In genomic region chr17:81316655-81317054, GRCm38 (mm10) we compare ENCODE assay signal across 21 mouse cellular contexts.
A peak's percentile ranks its signal among the peaks of the same experiment; 100 is the strongest.
DNase-seq lines count a peak whose midpoint lies in the region; ATAC-seq and TF ChIP-seq lines count a peak whose summit lies in the region.
"Had no signal": no experiment of that assay in that cellular context is flagged by ENCODE, and none has a peak within 500 bp of the region (broad histone marks: within the 10 kb centered on the region; RNA-seq: fewer than 3 reads in every experiment).

No protein-coding gene starts in this region.

- H3K36me3 ChIP-seq in forebrain, embryonic 14.5 days (ENCODE audit: control insufficient read depth, insufficient read depth, low read length), result no peaks in the 10 kb centered on the region
- H3K36me3 ChIP-seq in forebrain, embryonic 10.5 days (replicated peaks), result no peaks in the 10 kb centered on the region
- no peaks in the 10 kb centered on the region for H3K36me3 ChIP-seq in midbrain, embryonic 15.5 days (replicated peaks)
- H3K36me3 ChIP-seq in midbrain, embryonic 11.5 days (ENCODE audit: control insufficient read depth, insufficient read depth, low read length), result no peaks in the 10 kb centered on the region
- no peaks in the 10 kb centered on the region for H3K36me3 ChIP-seq in lung, postnatal 0 days (ENCODE audit: insufficient read depth, low read length)
- H3K36me3 ChIP-seq: G1E; heart, embryonic 15.5 days had no signal

- H3K4me2 ChIP-seq in forebrain, embryonic 14.5 days (ENCODE audit: low read length), result no peak overlapping the region
- H3K4me2 ChIP-seq in midbrain, embryonic 15.5 days, result no peak overlapping the region
- H3K4me2 ChIP-seq in midbrain, embryonic 11.5 days, result no peak overlapping the region
- no peak overlapping the region for H3K4me2 ChIP-seq in lung, postnatal 0 days (replicated peaks; ENCODE audit: low read depth, low read length)
- H3K4me2 ChIP-seq: heart, embryonic 15.5 days had no signal

- WGBS in forebrain, embryonic 14.5 days, result 68% methylated on average over 5 of the region's 5 CpGs
- 84% methylated on average over 5 of the region's 5 CpGs for WGBS in forebrain, embryonic 10.5 days
- 64% methylated on average over 5 of the region's 5 CpGs for WGBS in midbrain, embryonic 15.5 days
- WGBS in midbrain, embryonic 11.5 days, result 88% methylated on average over 5 of the region's 5 CpGs
- 59% methylated on average over 5 of the region's 5 CpGs for WGBS in lung, postnatal 0 days

- no peaks in the 10 kb centered on the region for H3K27me3 ChIP-seq in forebrain, embryonic 14.5 days (replicated peaks; ENCODE audit: control insufficient read depth, insufficient read depth, low read length)
- no peaks in the 10 kb centered on the region for H3K27me3 ChIP-seq in forebrain, embryonic 10.5 days (ENCODE audit: poor library complexity, severe bottlenecking)
- no peaks in the 10 kb centered on the region for H3K27me3 ChIP-seq in midbrain, embryonic 15.5 days (replicated peaks)
- H3K27me3 ChIP-seq in midbrain, embryonic 11.5 days (ENCODE audit: control insufficient read depth, insufficient read depth, low read length), result no peaks in the 10 kb centered on the region
- H3K27me3 ChIP-seq in lung, postnatal 0 days (replicated peaks; ENCODE audit: insufficient read depth, low read length), result no peaks in the 10 kb centered on the region
- H3K27me3 ChIP-seq: heart, embryonic 15.5 days had no signal

- H3K27ac ChIP-seq in forebrain, embryonic 14.5 days (ENCODE audit: low read depth, low read length), result no peak overlapping the region
- H3K27ac ChIP-seq in forebrain, embryonic 10.5 days, result no peak overlapping the region
- no peak overlapping the region for H3K27ac ChIP-seq in midbrain, embryonic 15.5 days
- H3K27ac ChIP-seq in midbrain, embryonic 11.5 days (ENCODE audit: low read depth, low read length), result no peak overlapping the region
- H3K27ac ChIP-seq in lung, postnatal 0 days (ENCODE audit: low read length), result no peak overlapping the region
- H3K27ac ChIP-seq: heart, embryonic 15.5 days had no signal

- no peak overlapping the region for H3K9ac ChIP-seq in forebrain, embryonic 14.5 days (ENCODE audit: low read length)
- no peak overlapping the region for H3K9ac ChIP-seq in midbrain, embryonic 15.5 days
- H3K9ac ChIP-seq in midbrain, embryonic 11.5 days (ENCODE audit: low read length), result no peak overlapping the region
- no peak overlapping the region for H3K9ac ChIP-seq in lung, postnatal 0 days (replicated peaks; ENCODE audit: low read depth)
- H3K9ac ChIP-seq: heart, embryonic 15.5 days had no signal

- no peak overlapping the region for H3K4me3 ChIP-seq in forebrain, embryonic 14.5 days (ENCODE audit: low read depth, low read length)
- H3K4me3 ChIP-seq in forebrain, embryonic 10.5 days, result no peak overlapping the region
- no peak overlapping the region for H3K4me3 ChIP-seq in midbrain, embryonic 15.5 days
- no peak overlapping the region for H3K4me3 ChIP-seq in midbrain, embryonic 11.5 days (ENCODE audit: low read depth, low read length)
- no peak overlapping the region for H3K4me3 ChIP-seq in lung, postnatal 0 days (ENCODE audit: low read depth, low read length)
- H3K4me3 ChIP-seq: heart, embryonic 15.5 days had no signal

- no peaks in the 10 kb centered on the region for H3K9me3 ChIP-seq in forebrain, embryonic 14.5 days (replicated peaks; ENCODE audit: control insufficient read depth, low read length)
- no peaks in the 10 kb centered on the region for H3K9me3 ChIP-seq in forebrain, embryonic 10.5 days
- H3K9me3 ChIP-seq in midbrain, embryonic 15.5 days, result no peaks in the 10 kb centered on the region
- no peaks in the 10 kb centered on the region for H3K9me3 ChIP-seq in midbrain, embryonic 11.5 days (ENCODE audit: control insufficient read depth, low read length)
- H3K9me3 ChIP-seq in lung, postnatal 0 days (ENCODE audit: low read length), result no peaks in the 10 kb centered on the region
- H3K9me3 ChIP-seq: heart, embryonic 15.5 days had no signal

- peak; percentile 42; the same call in 1 of the 2 replicates for ATAC-seq in forebrain, embryonic 14.5 days
- ATAC-seq in midbrain, embryonic 15.5 days (replicated peaks), result peak; percentile 54; the same call in 1 of the 2 replicates
- no peak for ATAC-seq in midbrain, embryonic 11.5 days (ENCODE audit: low FRiP score)
- ATAC-seq in granulocyte monocyte progenitor cell, adult 5-6 weeks (replicated peaks; ENCODE audit: poor library complexity, severe bottlenecking), result no peak
- ATAC-seq in lung, postnatal 0 days, result no peak
- ATAC-seq: activated CD4-positive, CD25-positive, alpha-beta regulatory T cell, adult 4 months had no signal

- TF ChIP-seq EP300 in lung, postnatal 0 days (IDR thresholded peaks at IDR 0.05), result no peak

- no peaks in the 10 kb centered on the region for H3K4me1 ChIP-seq in forebrain, embryonic 14.5 days (ENCODE audit: control insufficient read depth, insufficient read depth, low read length)
- no peaks in the 10 kb centered on the region for H3K4me1 ChIP-seq in forebrain, embryonic 10.5 days
- no peaks in the 10 kb centered on the region for H3K4me1 ChIP-seq in midbrain, embryonic 15.5 days
- no peaks in the 10 kb centered on the region for H3K4me1 ChIP-seq in midbrain, embryonic 11.5 days (ENCODE audit: control insufficient read depth, insufficient read depth, low read length)
- no peaks in the 10 kb centered on the region for H3K4me1 ChIP-seq in lung, postnatal 0 days (ENCODE audit: insufficient read depth, low read depth, low read length)
- H3K4me1 ChIP-seq: heart, embryonic 15.5 days had no signal

- no peak for TF ChIP-seq CTCF in lung, postnatal 0 days (IDR thresholded peaks at IDR 0.05)

- peak; percentile 13 for DNase-seq in forebrain, embryonic 14.5 days (ENCODE audit: low spot score)
- DNase-seq in forebrain, embryonic 10.5 days (ENCODE audit: extremely low spot score, low spot score), result no peak
- DNase-seq in midbrain, embryonic 11.5 days (ENCODE audit: low spot score, missing footprints), result no peak
- peak; percentile 43 for DNase-seq in cerebellum, adult 9-11 months
- DNase-seq in layer of hippocampus, adult 9-11 months, result no peak
- no peak for DNase-seq in lung, postnatal 0 days (ENCODE audit: low spot score)
- DNase-seq: adrenal gland, postnatal 10 days; gastrocnemius, postnatal 25 days; heart, postnatal 4 days; kidney, adult 2 months; kidney, postnatal 10 days; left cerebral cortex, postnatal 4 days; liver; lung, postnatal 10 days; right cerebral cortex, adult 18-20 months; thymus, postnatal 4 days had no signal

Comparison
In these comparisons a context has a peak if more than half of its experiments do, and no peak if none do; other contexts are left out.
1. ATAC-seq: peak in forebrain, embryonic 14.5 days (single experiment) and midbrain, embryonic 15.5 days (single experiment); none in midbrain, embryonic 11.5 days (single experiment), granulocyte monocyte progenitor cell, adult 5-6 weeks (single experiment) and lung, postnatal 0 days (single experiment).
2. DNase-seq: peak in forebrain, embryonic 14.5 days (single experiment) and cerebellum, adult 9-11 months (single experiment); none in forebrain, embryonic 10.5 days (single experiment), midbrain, embryonic 11.5 days (single experiment), layer of hippocampus, adult 9-11 months (single experiment) and lung, postnatal 0 days (single experiment).